Mouse (Mus musculus): ENCODE measurements around the gene Atrip. TPM values are rescaled to one million over a fixed set of nuclear protein-coding genes. Genes with fewer than 3 reads are reported as not detected.

Gene Atrip
- polyA plus RNA-seq, 1 experiment from 2014 or later = 21.5 TPM

GRCm38 (mm10) chr9:109021428-109021827, 52.5 kb downstream of the Atrip start:
- Histone ChIP-seq H3K4me3 (ENCODE audit: low read length) (no peak overlapping the region), H3K36me3 (ENCODE audit: control insufficient read depth, insufficient read depth, low read length) (no peaks in the 10 kb centered on the region), H3K4me2 (ENCODE audit: low read depth, low read length) (no peak overlapping the region), H3K9me3 (ENCODE audit: control insufficient read depth, low read length) (no peaks in the 10 kb centered on the region), H3K9ac (ENCODE audit: low read depth, low read length) (no peak overlapping the region), H3K4me1 (ENCODE audit: control insufficient read depth, insufficient read depth, low read length) (no peaks in the 10 kb centered on the region), H3K27me3 (replicated peaks; ENCODE audit: control insufficient read depth, insufficient read depth, low read length) (no peaks in the 10 kb centered on the region), H3K27ac (ENCODE audit: low read length) (no peak overlapping the region)
- WGBS = 80% methylated on average over 4 of the region's 4 CpGs
- no peak for ATAC-seq

- WGBS = 52% methylated on average over 11 of the region's 11 CpGs
- Histone ChIP-seq H3K4me1 (ENCODE audit: control insufficient read depth, insufficient read depth, low read length) (peaks cover 9% of the 10 kb centered on the region; the same call in 1 of the 2 replicates), H3K27ac (ENCODE audit: low read length) (no peak overlapping the region), H3K36me3 (ENCODE audit: control insufficient read depth, insufficient read depth, low read length) (no peaks in the 10 kb centered on the region), H3K9me3 (ENCODE audit: control insufficient read depth, low read length) (no peaks in the 10 kb centered on the region), H3K27me3 (replicated peaks; ENCODE audit: control insufficient read depth, insufficient read depth, low read length) (no peaks in the 10 kb centered on the region), H3K9ac (ENCODE audit: low read depth, low read length) (no peak overlapping the region), H3K4me3 (ENCODE audit: low read length) (no peak overlapping the region), H3K4me2 (ENCODE audit: low read depth, low read length) (no peak overlapping the region)
- no peak for ATAC-seq
Measured at GRCm38 (mm10) chr9:109016973-109017604, 56.8 kb downstream of the Atrip start.

- Histone ChIP-seq H3K27ac (ENCODE audit: low read length) (0 out of 2 replicates have a peak overlapping the region, but pooled peaks have one; percentile 23), H3K9ac (ENCODE audit: low read depth, low read length) (no peak overlapping the region), H3K27me3 (replicated peaks; ENCODE audit: control insufficient read depth, insufficient read depth, low read length) (no peaks in the 10 kb centered on the region), H3K4me2 (ENCODE audit: low read depth, low read length) (no peak overlapping the region), H3K36me3 (ENCODE audit: control insufficient read depth, insufficient read depth, low read length) (no peaks in the 10 kb centered on the region), H3K4me3 (ENCODE audit: low read length) (no peak overlapping the region), H3K4me1 (ENCODE audit: control insufficient read depth, insufficient read depth, low read length) (peaks cover 9% of the 10 kb centered on the region; the same call in 1 of the 2 replicates), H3K9me3 (ENCODE audit: control insufficient read depth, low read length) (no peaks in the 10 kb centered on the region)
- peak; percentile 89 for ATAC-seq
- WGBS = 41% methylated on average over 8 of the region's 8 CpGs
Measured at GRCm38 (mm10) chr9:109015397-109015796, 58.5 kb downstream of the Atrip start.

- H3K36me3 ChIP-seq (ENCODE audit: control insufficient read depth, insufficient read depth, low read length) = no peaks in the 10 kb centered on the region
- H3K4me1 ChIP-seq (ENCODE audit: control insufficient read depth, insufficient read depth, low read length) = peaks cover 4% of the 10 kb centered on the region; the same call in 1 of the 2 replicates
- no peaks in the 10 kb centered on the region for H3K9me3 ChIP-seq (ENCODE audit: control insufficient read depth, low read length)
- no peak overlapping the region for H3K4me2 ChIP-seq (ENCODE audit: low read depth, low read length)
- 78% methylated on average over 14 of the region's 14 CpGs for WGBS
- 0 out of 2 replicates have a peak overlapping the region, but pooled peaks have one; percentile 13 for H3K9ac ChIP-seq (ENCODE audit: low read depth, low read length)
- H3K4me3 ChIP-seq (ENCODE audit: low read length) = no peak overlapping the region
- ATAC-seq = no peak
- no peak overlapping the region for H3K27ac ChIP-seq (ENCODE audit: low read length)
- no peaks in the 10 kb centered on the region for H3K27me3 ChIP-seq (replicated peaks; ENCODE audit: control insufficient read depth, insufficient read depth, low read length)
Measured at GRCm38 (mm10) chr9:109010316-109010690, 63.6 kb downstream of the Atrip start.

GRCm38 (mm10) chr9:109009636-109010315, 64.1 kb downstream of the Atrip start:
- Histone ChIP-seq H3K9ac (ENCODE audit: low read depth, low read length) (peak overlapping the region; percentile 13; the same call in 1 of the 2 replicates), H3K9me3 (ENCODE audit: control insufficient read depth, low read length) (no peaks in the 10 kb centered on the region), H3K4me2 (ENCODE audit: low read depth, low read length) (no peak overlapping the region), H3K4me1 (ENCODE audit: control insufficient read depth, insufficient read depth, low read length) (no peaks in the 10 kb centered on the region), H3K4me3 (ENCODE audit: low read length) (no peak overlapping the region), H3K27ac (ENCODE audit: low read length) (no peak overlapping the region), H3K27me3 (replicated peaks; ENCODE audit: control insufficient read depth, insufficient read depth, low read length) (no peaks in the 10 kb centered on the region), H3K36me3 (ENCODE audit: control insufficient read depth, insufficient read depth, low read length) (no peaks in the 10 kb centered on the region)
- ATAC-seq = no peak; the same call in 1 of the 2 replicates
- 45% methylated on average over 17 of the region's 17 CpGs for WGBS

- H3K4me1 ChIP-seq (ENCODE audit: control insufficient read depth, insufficient read depth, low read length) = no peaks in the 10 kb centered on the region
- ATAC-seq = no peak; the same call in 1 of the 2 replicates
- WGBS = 59% methylated on average over 10 of the region's 10 CpGs
Measured at GRCm38 (mm10) chr9:109008994-109009635, 64.8 kb downstream of the Atrip start.

GRCm38 (mm10) chr9:109008081-109008480, 65.8 kb downstream of the Atrip start:
- Histone ChIP-seq H3K36me3 (ENCODE audit: control insufficient read depth, insufficient read depth, low read length) (no peaks in the 10 kb centered on the region), H3K4me2 (ENCODE audit: low read depth, low read length) (no peak overlapping the region), H3K9me3 (ENCODE audit: control insufficient read depth, low read length) (no peaks in the 10 kb centered on the region), H3K4me1 (ENCODE audit: control insufficient read depth, insufficient read depth, low read length) (no peaks in the 10 kb centered on the region), H3K27ac (ENCODE audit: low read length) (no peak overlapping the region), H3K9ac (ENCODE audit: low read depth, low read length) (no peak overlapping the region), H3K4me3 (ENCODE audit: low read length) (no peak overlapping the region), H3K27me3 (replicated peaks; ENCODE audit: control insufficient read depth, insufficient read depth, low read length) (no peaks in the 10 kb centered on the region)
- 84% methylated on average over 9 of the region's 9 CpGs for WGBS
- no peak for ATAC-seq

More at GRCm38 (mm10) chr9:109008994-109009635, 64.8 kb downstream of the Atrip start:
- no peak overlapping the region for H3K4me2 ChIP-seq (ENCODE audit: low read depth, low read length)
- H3K36me3 ChIP-seq (ENCODE audit: control insufficient read depth, insufficient read depth, low read length) = no peaks in the 10 kb centered on the region
- peak overlapping the region; percentile 13; the same call in 1 of the 2 replicates for H3K9ac ChIP-seq (ENCODE audit: low read depth, low read length)
- no peaks in the 10 kb centered on the region for H3K9me3 ChIP-seq (ENCODE audit: control insufficient read depth, low read length)
- no peak overlapping the region for H3K27ac ChIP-seq (ENCODE audit: low read length)
- H3K4me3 ChIP-seq (ENCODE audit: low read length) = no peak overlapping the region
- no peaks in the 10 kb centered on the region for H3K27me3 ChIP-seq (replicated peaks; ENCODE audit: control insufficient read depth, insufficient read depth, low read length)

Other genes with a start within 250 kb of the Atrip start
- 0.47 and 0.61 TPM in 2 replicates for gene Celsr3, start 247.8 kb downstream of the Atrip start, polyA plus RNA-seq (2015; fragmentation: Nextera tagmentation; extraction: Ambion mirVana)
- 75.9 and 94.2 TPM in 2 replicates for gene Slc26a6, start 220.8 kb downstream of the Atrip start, polyA plus RNA-seq (2015; fragmentation: Nextera tagmentation; extraction: Ambion mirVana)
- 0.18 TPM in 1 of 2 replicates, not detected in the other for gene Tmem89, start 159.5 kb downstream of the Atrip start, polyA plus RNA-seq (2015; fragmentation: Nextera tagmentation; extraction: Ambion mirVana)
- gene Uqcrc1, start 137.5 kb downstream of the Atrip start, polyA plus RNA-seq (2015; fragmentation: Nextera tagmentation; extraction: Ambion mirVana) = 730 and 748 TPM in 2 replicates
- 0.99 and 1.2 TPM in 2 replicates for gene Col7a1, start 120.5 kb downstream of the Atrip start, polyA plus RNA-seq (2015; fragmentation: Nextera tagmentation; extraction: Ambion mirVana)
- gene Ucn2, start 88.1 kb downstream of the Atrip start, polyA plus RNA-seq (2015; fragmentation: Nextera tagmentation; extraction: Ambion mirVana) = not detected in 2 replicates
- 15.1 and 21.7 TPM in 2 replicates for gene Pfkfb4, start 82.3 kb downstream of the Atrip start, polyA plus RNA-seq (2015; fragmentation: Nextera tagmentation; extraction: Ambion mirVana)
- 162 and 184 TPM in 2 replicates for gene Shisa5, start 35.6 kb downstream of the Atrip start, polyA plus RNA-seq (2015; fragmentation: Nextera tagmentation; extraction: Ambion mirVana)
- gene Trex1, start 14.4 kb downstream of the Atrip start, polyA plus RNA-seq (2015; fragmentation: Nextera tagmentation; extraction: Ambion mirVana) = 13.0 and 14.4 TPM in 2 replicates
- gene Ccdc51, start 8.4 kb upstream of the Atrip start, polyA plus RNA-seq (2015; fragmentation: Nextera tagmentation; extraction: Ambion mirVana) = 20.0 and 20.2 TPM in 2 replicates
- 597 and 612 TPM in 2 replicates for gene Tma7, start 8.5 kb upstream of the Atrip start, polyA plus RNA-seq (2015; fragmentation: Nextera tagmentation; extraction: Ambion mirVana)
- 4.7 and 5.2 TPM in 2 replicates for gene Plxnb1, start 21.3 kb upstream of the Atrip start, polyA plus RNA-seq (2015; fragmentation: Nextera tagmentation; extraction: Ambion mirVana)
- gene Fbxw21, start 87.9 kb upstream of the Atrip start, polyA plus RNA-seq (2015; fragmentation: Nextera tagmentation; extraction: Ambion mirVana) = not detected in 2 replicates
- gene Fbxw13, start 121.9 kb upstream of the Atrip start, polyA plus RNA-seq (2015; fragmentation: Nextera tagmentation; extraction: Ambion mirVana) = not detected in 2 replicates
- gene Fbxw20, start 160.6 kb upstream of the Atrip start, polyA plus RNA-seq (2015; fragmentation: Nextera tagmentation; extraction: Ambion mirVana) = not detected in 2 replicates
- not detected in 2 replicates for gene Fbxw14, start 213.6 kb upstream of the Atrip start, polyA plus RNA-seq (2015; fragmentation: Nextera tagmentation; extraction: Ambion mirVana)